Mouse (Mus musculus) left cerebral cortex, postnatal 4 days (tissue): ENCODE measurements around the gene Fmo2. TPM values are rescaled to one million over a fixed set of nuclear protein-coding genes. Genes with fewer than 3 reads are reported as not detected.

Experiments used
- DNase-seq: peaks from one replicate; pipeline ENCODE4 v3.0.0-alpha.2; 2022
- intact Hi-C: fragments of 180-260 bp; cut with DNase I; formaldehyde crosslinking; loops from one replicate; pipeline ENCODE4 v1.15.1; 2025
- total RNA-seq, 2 experiments: library from RNA; stranded (reverse); gene quantifications; 2 replicates each; pipeline ENCODE4 v1.2.3; 2021

Fmo2 gene
- under 1 TPM; 0.28 TPM for total RNA-seq

DNA sequence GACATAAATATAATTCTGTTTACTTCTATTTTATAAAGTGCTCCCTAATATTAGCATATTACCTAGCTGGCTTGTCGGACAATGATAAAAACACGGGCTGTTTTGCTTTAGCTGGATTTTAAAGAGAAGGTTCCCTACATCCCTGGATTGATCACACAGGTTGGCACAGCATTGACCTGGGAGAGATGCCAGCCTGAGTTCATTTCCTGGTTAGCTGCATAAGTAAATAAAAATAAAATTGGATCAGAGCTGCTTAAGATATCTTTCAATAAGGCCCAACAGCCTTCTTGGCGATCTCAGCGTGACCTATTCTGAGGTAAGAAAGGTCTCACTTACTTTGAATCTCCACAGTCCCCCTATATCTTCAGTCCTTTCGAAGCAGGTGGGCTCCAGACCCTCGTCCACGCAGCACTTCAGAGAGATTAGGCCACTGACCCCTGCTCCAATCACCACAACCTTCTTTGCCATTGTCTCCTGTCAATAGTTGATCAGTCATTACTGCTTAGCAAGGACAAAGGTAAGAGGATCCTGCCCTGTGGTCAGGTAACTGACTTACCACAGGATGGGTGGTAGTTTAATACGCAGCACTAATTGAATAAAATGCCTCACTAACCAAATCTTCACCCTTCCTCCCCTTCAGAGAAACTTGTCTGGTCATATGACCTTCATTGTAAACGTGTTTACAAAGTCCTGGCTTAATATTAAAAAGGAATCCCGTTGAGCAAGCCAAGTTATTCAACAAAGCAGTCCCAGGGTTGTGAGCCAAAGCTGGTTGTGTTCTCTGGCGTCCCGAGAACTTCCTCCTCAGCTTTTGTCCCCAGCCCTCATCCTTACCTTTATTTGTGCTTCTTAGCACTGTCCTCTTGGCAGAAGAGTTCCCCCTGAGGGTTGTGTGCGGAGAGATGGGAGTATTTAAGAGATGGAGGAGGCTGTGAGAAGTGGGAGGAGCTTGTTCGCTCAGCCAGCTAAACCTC lies at the start of gene Fmo2:
Fmo2 (minus strand) TSS at position 889 of the 974 bp plus-strand sequence.
- intact Hi-C loops = loop anchor here (10.0 kb wide), 1 partner anchor 157 kb away; no protein-coding TSS in a partner anchor
- DNase-seq = no peak

DNA sequence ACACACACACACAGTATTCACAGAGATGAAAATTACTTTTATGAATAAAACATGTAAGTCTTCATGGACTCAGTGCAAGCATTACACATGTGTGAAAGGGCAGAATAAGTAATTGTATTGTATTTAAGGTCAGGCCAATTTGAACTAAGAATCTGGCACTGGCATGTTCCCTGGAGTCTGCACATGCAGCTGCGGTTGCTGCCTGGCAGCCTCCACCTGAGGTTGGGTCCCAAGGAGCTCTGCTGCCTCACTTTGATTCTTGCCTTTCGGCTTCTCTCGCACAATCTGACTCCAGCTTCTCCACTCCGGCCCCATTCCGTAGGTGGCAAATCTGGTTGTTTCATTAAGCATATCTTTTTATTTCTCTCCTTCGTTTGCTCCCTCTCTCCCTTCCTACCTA lies 49.4 kb upstream of the Fmo2 start:
- intact Hi-C loops = no loop called here
- DNase-seq = no peak

DNA sequence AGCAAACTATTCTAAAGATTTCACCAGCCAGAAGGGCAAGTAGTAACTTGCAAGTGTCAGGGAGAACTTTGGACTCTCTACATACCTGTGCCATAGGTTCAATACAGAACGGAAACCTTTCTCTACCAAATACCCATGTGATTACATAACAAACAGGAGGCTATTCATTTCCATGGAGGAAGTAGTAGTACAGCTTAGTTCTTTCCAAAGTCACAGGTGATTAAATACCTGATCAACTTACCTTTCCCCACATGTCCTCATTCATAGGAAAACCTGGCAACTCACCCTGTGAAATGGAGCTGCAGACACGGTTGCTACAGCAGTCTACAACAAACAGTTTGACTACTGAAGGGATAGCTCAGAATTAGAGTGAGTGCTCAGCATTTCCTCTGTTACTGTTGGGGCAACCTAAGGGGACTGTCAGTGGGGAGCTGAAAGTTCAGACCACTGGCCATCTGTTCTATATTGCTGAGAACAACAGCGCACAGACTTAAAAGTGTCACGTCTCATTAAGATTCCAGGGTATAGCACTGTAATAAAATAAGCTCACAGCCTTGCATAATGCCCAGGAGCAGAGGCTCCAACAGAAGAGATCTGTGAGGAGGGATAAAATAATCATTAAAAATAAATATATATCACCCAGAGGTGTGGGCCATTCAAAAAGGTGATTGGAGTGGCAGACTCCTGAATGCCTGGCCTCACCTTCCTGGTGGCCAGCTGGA lies 48.5 kb upstream of the Fmo2 start:
- DNase-seq = no peak
- intact Hi-C loops = no loop called here

DNA sequence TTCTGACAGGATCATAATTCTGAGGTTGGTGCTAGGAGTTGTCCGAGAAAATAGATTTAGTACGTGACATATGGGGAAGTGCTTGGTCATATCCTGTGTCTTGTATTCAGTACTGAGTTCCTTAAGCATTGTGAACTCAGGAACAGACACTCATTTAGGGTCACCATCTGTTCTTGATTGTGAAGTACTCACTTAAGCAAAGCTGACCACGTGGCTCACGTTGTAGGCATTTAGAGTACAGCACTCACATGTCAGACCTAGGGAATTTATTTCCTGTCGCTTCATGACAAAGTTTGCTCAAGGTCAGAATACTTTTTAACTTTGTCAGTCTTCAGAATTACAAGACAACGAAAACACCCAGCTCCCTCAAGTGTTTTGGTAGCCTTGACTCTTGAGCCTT lies 45.2 kb upstream of the Fmo2 start:
- intact Hi-C loops = no loop called here
- DNase-seq = no peak

DNA sequence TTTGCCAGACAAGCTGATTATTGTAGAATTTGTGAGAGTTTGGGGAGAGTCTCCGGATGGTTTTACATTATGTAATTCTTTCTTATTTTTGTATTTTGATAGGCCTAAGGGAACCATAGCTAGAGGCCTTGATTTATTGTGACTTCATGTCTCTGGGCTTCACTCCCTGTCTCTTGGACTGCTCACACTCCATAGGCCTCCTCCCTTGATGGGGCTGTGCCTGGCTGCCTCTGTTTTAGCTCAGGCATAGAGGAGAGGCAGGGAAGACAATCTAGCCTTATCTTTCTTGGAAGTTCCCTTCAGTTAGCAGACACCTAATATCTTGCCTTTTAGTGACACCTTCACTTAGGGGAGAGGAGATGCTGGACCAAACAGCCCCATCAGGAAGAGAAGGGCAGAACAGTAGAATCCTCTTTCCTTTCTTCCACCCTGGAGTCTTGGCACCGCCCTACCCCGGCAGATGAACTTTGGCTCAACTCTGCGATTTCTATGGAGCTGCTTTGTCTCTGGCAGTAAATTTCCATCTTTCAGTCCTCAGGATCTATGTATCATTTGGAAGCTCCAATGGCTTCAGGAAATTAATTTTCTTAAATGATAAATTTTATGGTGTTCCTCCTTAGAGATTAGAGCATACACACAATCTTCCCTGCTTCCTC lies 40.3 kb upstream of the Fmo2 start:
- no peak for DNase-seq
- intact Hi-C loops = no loop called here

DNA sequence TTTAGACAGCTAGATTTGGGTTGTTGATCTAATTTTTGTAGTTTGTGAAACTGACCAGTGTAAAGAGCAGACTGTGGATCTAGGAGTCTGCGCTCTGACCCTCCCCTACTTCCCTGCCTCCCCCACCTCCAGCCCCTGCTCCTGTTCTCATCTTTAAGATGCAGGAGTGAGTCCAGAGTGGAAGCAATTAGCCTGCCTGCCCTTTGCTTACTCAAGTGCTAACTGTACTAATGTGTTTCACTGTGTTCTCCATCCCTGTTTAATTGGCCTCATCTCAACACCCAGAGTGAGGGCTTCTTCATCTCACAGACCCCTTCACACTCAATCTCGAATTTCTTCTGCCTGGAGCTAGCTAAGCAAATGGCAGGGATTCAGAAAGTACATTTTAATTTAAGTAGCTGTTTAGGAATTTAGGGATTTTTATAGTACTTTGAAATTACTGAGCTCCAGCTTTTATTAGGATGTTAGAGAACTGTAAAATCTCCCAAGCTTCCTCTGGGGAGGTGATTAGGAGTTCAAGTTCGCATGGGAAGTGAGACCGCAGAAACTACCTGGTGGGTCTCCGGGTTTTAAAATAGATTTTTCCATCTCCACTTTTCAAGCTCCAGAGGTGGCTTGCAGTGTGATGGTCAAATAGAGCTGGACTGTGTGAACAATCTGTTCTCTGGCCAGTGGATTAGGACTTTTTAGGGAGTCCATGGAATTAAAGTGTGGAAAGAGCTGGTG lies 39.6 kb upstream of the Fmo2 start:
- intact Hi-C loops = no loop called here

DNA sequence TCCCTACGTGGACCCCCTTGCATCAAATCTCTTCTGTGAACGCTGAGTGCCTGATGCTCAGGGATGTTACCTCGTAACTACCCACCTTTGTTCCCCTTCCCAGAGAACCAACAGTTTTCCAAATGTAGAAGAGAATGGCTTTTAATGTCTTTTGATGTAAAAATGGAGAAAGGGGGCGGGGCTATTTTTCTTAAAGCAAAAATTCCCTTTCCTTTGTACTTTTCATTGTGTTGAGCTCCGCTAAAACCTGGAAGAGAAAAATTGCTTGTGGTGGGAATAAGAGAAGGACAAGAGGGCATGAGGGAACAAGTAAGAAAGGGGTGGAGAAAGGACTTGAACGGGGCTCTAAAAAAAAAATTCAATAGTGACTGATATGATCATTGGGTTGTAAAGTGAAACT lies 38.9 kb upstream of the Fmo2 start, which contains the start of gene Fmo6:
Fmo6 (minus strand) TSS at position 101 of the 400 bp plus-strand sequence.
- intact Hi-C loops = no loop called here
- DNase-seq = no peak

More for the DNA sequence above, 39.6 kb upstream of the Fmo2 start:
- DNase-seq = no peak

DNA sequence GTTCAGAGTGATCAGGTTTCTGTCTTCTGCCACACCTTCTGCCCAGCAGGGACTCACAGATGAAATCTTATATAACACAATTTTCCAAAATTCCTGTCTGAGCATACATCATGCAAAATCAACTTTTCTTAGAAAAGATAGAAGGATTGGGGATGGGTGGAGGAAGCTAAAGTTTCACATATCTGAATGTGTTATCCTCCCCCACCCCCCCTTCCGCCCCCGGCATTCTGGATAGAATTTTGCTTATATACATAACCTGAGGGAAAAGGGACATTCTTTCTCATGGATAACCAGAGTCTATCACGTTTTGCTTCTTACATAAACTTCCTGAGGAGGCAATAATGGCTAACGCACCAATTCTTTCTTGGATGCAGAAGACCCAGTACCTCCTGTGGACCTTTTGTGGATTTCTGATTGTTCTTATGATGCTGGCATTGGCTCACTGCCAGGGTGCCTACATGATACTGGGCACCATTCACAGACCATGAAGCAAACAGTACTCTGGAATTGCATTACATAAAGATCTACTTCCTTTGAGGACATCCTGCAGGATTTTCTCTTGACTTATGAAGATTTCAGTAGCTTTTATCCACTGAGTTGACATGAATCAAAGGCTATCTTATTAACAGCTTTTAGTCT lies 36.0 kb upstream of the Fmo2 start:
- no peak for DNase-seq
- intact Hi-C loops = no loop called here

DNA sequence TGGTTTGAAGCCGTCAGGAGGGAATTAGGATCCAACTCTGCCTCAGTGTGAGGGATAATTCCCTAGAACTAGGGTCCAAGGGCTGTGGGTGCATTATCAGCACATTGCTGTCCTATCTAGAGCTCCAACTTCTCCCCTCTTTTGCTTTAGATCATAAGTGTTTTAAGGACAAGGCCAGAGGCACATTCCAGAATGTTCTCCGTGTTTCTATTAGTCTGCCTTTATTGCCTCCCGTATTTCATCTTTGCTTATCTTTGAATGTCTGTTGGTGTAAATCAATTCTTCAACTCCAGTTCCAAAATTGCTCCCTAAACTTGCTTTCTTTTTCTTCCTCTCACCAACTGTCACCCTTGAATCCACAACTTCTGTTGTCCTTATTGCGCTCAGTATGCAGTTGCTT lies 33.9 kb upstream of the Fmo2 start:
- intact Hi-C loops = no loop called here

DNA sequence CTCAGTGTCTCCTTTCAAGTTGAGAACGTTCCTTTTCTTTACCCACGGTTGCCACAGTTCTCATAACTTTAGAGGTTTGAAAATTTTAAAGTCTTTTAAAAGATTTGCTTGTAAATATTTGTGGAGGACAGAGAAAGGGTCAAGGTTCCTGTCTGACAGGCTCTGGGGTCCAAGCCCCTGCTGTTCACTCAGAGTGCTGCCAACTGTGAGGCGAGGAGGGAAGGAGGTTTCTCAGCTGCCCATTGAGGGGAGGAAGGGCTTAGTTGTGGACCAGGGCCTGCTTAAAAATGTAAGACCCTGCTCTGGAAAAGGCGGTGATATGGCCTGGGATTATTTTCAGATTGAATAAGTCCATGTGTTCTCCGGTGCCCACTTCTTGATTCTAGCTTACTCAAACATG lies 33.4 kb upstream of the Fmo2 start:
- intact Hi-C loops = no loop called here
- no peak for DNase-seq

More for the DNA sequence above, 33.9 kb upstream of the Fmo2 start:
- no peak for DNase-seq

DNA sequence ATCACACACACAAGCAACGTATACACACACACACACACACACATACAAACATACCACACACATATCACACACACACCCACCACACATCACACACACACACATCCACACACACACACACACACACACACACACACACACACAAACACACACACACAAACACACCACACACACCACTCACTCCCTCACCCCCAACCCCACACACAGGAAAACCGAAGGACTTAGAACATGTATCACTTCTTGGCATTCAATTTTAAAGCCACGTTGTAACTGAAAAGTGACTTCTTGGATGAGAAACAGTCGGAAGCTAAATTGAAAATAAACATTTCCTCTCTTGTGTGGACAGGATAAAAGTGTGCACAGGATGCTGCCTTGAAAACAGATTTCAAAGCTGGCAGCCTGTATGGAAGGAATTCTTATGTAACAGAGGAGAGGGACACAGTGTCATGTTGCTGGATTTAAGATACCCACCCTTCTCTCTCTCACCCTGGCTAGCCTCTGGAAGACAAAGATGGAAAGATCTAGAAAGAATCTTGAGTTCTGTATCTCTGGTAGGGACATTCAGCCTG lies 32.9 kb upstream of the Fmo2 start:
- intact Hi-C loops = no loop called here
- no peak for DNase-seq

DNA sequence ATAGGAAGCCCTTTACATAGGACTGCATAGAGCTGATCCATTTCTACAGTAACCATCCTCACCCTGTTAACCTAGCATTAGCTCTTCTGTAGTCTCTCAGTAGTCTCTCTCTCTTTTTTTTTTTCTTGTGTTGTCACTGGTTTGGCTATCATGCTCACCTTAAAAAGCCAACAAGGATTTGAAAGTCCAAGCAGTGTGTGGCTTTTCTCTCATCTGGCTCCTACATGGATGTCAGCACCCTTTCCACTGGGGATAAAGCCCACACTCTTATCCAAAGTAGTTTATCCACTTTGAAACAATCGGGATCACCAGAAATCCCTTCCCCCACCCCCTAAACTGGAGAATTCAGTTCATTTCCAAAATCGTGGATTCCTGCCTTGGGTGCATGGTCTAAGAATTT lies 32.1 kb upstream of the Fmo2 start:
- intact Hi-C loops = no loop called here

DNA sequence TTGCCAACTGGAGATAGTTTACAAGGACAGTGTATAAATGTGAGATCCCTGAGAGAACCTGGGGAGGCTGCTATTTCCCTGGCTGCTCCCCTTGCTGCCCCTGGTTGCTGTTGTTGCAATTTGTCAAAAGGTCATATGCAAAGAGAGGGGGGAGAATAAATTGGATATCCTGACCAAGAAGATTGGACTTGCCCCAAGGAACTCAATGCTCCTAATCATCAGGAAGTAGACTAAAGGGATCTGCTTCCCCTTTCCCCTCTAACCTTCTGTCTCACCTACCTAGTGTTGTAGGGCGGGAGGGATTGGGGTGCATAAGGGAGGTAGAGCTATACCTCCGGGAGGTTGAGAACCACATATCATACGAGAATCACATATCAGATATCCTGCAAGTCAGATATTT lies 30.6 kb upstream of the Fmo2 start:
- DNase-seq = no peak
- intact Hi-C loops = no loop called here

More for the DNA sequence above, 32.1 kb upstream of the Fmo2 start:
- DNase-seq = no peak

DNA sequence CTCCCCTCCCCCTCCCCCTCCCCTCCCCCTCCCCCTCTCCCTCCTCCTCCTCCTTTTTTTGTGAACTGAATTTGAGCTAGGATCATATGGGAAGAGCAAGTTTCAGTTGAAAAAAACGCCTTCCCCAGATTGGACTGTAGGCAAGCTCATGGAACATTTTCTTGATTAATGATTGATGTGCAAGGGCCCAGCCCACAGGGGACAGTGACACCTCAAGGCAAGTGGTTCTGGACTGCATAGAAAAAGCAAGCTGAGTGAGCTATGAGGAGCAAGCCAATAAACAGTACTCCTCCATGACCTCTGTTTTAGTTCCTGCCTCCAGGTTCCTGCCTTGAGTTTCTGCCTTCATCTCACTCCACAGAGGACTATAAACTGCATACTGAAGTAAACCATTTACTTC lies 26.6 kb upstream of the Fmo2 start:
- intact Hi-C loops = no loop called here
- no peak for DNase-seq

DNA sequence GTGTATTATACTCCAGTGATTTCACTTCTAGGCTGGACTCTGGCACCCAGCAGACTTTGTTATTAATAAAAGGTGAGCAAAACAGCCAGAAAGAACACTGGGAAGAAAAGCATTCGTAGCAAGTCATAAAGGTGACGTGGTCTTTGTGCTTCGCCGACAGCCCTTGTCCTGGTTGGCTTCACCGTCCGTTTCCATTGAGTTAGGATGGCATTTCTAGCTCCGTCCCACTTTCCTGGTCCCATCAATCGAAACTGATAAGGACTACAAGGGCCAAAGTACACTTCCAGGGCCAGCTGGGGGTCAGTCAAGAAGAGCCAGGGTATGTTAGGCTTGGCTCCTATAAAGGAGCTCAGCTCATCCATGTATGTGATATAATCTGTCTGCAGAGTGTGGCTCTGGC lies 18.1 kb upstream of the Fmo2 start:
- intact Hi-C loops = no loop called here
- DNase-seq = no peak

DNA sequence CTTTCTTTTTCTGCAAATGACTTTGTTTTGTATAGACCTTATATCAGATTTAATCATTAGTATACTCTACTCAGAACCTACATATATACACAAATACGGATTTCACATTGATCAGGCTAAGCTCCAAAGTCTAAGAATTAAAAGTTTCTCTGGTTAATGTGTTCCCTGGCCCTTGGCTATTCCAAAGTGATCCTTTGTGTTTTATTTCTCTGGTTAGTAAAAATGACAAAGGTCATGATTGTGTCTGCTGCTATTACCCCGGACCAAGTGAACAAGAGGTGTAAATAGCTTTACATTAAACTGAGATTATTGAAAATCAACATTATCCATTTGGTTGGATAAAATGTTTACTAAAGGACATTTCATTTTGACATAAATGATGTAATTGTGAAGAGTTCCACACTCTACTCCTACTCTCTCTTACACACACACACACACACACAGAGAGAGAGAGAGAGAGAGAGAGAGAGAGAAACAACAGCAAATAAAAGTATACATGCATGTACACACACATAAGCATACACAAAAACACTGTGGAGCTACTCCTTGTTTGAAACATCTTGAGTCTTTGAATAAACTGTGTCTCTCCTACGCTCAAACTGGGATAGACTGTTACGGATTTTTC lies 16.5 kb upstream of the Fmo2 start:
- intact Hi-C loops = no loop called here

DNA sequence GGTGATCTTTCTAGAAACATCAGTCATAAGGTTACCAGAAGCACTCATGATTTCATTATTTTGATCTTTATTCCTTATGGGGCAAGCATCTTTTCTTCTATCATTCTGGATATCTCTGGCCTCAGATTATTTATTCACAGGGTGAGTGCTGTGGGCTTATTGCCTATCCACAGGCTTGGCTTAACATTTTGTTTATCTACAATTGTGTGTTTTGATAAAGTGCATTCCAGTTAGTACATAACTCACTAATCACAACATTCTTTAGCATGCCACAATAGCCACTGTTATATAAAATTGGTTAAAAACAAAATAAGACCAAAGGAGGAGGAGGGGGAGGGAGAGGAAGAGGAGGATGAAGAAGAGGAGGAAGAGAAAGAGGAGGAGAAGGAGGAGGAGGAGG lies 13.6 kb upstream of the Fmo2 start:
- no peak for DNase-seq
- intact Hi-C loops = no loop called here

More for the DNA sequence above, 16.5 kb upstream of the Fmo2 start:
- DNase-seq = no peak

DNA sequence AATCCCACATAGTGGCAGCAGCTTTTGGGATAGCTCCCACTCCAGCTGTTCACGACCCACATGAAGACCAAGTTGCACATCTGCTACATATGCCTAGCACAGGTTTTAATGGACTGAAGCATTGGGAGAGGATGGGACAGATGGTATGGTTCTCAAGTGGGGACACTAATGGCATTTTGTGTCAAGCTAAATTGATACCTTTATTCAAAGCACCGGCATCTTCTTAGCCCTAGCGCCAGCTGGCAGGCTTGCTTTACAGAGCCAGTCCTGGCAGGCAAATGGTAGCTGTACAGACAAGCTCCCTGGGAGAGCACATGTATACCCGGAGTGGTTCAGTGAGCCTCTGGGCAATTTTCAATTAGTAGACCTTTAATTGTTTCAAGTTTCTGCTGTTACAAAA lies 3.4 kb upstream of the Fmo2 start:
- DNase-seq = peak; percentile 32
- intact Hi-C loops = no loop called here

DNA sequence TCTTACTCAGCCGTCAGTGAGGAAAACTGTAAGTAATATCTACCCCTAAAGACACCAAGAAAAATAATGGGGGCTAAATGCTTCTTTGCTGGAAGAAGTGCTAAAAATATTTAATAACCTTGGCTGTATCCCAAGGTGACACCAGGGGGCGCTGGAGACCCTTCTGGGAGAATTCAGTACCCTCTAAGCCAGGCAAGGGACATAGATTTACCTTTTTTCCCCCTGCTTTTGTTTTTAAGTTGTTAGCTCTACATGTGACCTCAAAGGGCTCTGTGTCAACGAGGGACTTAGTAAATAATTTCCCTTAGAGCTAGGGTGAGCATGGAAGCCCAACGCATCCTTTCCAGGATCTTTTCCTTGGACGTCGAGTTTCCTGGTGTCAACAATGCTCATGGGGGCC lies 2.6 kb downstream of the Fmo2 start:
- intact Hi-C loops = loop anchor here (10.0 kb wide), 1 partner anchor 159 kb away; no protein-coding TSS in a partner anchor
- peak; percentile 78 for DNase-seq
